Mouse (Mus musculus): Measurements from ENCODE around the gene Qtrt1. TPM values are rescaled to one million over a fixed set of nuclear protein-coding genes. Genes with fewer than 3 reads are reported as not detected.

Gene Qtrt1
- 64.8 and 73.1 TPM in 2 replicates for polyA plus RNA-seq (2016; fragmentation: Nextera tagmentation; extraction: Ambion mirVana)

DNA sequence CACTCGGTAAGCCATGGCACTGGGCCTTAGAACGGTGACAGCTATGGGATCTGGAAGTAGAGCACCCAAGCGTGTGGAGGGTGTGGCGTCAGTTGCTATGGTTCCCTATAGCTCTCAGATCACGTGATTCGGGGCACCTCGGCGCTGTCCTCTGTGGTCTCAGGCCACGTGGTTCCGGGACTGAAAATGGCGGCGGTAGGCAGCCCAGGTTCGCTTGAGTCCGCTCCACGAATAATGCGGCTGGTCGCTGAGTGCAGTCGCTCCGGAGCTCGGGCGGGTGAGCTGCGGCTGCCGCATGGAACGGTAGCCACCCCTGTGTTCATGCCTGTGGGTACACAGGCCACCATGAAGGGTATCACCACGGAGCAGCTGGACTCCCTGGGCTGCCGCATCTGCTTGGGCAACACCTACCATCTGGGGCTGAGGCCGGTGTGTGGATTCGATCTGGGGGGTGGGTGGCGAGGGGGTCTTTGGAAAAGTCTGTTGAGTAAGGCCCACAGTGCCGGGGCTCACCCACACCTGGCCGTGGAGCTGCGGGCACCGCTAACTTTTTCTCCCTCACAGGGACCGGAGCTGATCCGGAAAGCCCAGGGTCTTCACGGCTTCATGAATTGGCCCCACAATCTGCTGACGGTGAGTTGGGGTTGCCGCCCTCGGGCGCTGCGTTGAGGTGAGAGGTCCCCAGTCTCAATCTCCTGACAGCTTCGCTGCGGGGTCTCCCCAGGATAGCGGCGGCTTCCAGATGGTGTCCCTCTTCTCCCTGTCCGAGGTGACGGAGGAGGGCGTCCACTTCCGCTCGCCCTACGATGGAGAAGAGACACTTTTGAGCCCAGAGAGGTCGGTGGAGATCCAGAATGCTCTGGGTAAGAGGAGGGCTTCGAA, at the start of gene Qtrt1:
Qtrt1 (plus strand) TSS at position 169 of the 882 bp plus-strand sequence.
- Histone ChIP-seq H3K27me3 (ENCODE audit: low read depth, poor library complexity, severe bottlenecking) (no peaks in the 10 kb centered on the region), H3K27ac (replicated peaks) (peak within 1 kb of the TSS; percentile 91), H3K4me1 (peaks cover 17% of the 10 kb centered on the region), H3K4me3 (peak within 1 kb of the TSS; percentile 91), H3K36me3 (peaks cover 41% of the 10 kb centered on the region), H3K9me3 (replicated peaks) (no peaks in the 10 kb centered on the region)
- WGBS: 3% methylated on average over 53 of the region's 53 CpGs
- peak; percentile 90 for DNase-seq (ENCODE audit: low spot score)

GRCm38 (mm10) chr9:21366541-21367220, 45.0 kb upstream of the Qtrt1 start:
- WGBS: 45% methylated on average over 14 of the region's 14 CpGs
- H3K4me3 ChIP-seq: peak overlapping the region; percentile 96
- peaks cover 6% of the 10 kb centered on the region for H3K27me3 ChIP-seq (ENCODE audit: low read depth, poor library complexity, severe bottlenecking)
- no peaks in the 10 kb centered on the region for H3K9me3 ChIP-seq (replicated peaks)
- H3K4me1 ChIP-seq: peaks cover 22% of the 10 kb centered on the region
- H3K27ac ChIP-seq (replicated peaks): peak overlapping the region; percentile 97
- peak; percentile 27 for DNase-seq (ENCODE audit: low spot score)
- peaks cover 21% of the 10 kb centered on the region for H3K36me3 ChIP-seq

DNA sequence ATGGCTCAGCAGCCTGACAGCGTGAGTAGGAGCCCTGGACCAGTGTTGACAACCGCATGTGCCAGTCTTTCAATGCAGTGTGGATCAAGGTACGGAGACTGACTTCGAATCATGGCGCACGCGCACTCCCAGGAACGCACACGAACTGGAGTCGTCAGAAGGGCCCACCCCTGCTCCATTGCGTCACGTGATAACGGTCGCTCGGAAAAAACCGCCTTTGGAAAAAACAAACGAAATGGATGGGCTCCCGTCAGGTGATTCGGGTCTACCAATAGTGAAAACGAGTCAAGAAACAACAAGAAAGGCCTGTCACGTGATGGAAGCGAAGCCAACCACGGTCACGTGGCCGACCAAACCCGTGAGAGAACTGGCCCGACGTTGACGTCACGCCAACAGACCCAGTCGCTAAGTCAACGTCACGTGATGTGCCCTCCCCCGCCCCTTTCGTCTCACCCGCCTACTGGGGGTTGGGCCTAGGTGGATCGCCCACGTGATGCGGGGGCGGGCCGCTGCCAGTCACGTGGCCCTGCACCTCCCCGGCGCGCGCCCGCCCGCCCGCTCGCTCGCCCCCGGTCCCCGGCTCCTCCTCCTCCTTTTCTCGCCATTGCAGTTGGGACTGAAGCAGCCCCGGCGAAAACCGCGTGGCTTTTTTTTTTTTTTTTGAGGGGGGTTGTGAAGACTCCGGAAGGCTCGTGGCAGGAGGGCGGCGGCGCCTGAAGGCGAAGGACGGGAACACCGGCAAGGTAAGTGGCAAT, 44.1 kb upstream of the Qtrt1 start, which contains the start of gene Ilf3:
Ilf3 (plus strand) TSS at position 515 of the 755 bp plus-strand sequence.
- Histone ChIP-seq H3K27ac (replicated peaks) (peak within 1 kb of the TSS; percentile 97), H3K9me3 (replicated peaks) (no peaks in the 10 kb centered on the region), H3K27me3 (ENCODE audit: low read depth, poor library complexity, severe bottlenecking) (no peaks in the 10 kb centered on the region; the same call in 1 of the 2 replicates), H3K4me3 (peak within 1 kb of the TSS; percentile 96), H3K36me3 (peaks cover 30% of the 10 kb centered on the region), H3K4me1 (peaks cover 22% of the 10 kb centered on the region)
- under 1% methylated on average over 66 of the region's 66 CpGs for WGBS
- DNase-seq (ENCODE audit: low spot score): peak; percentile 100

DNA sequence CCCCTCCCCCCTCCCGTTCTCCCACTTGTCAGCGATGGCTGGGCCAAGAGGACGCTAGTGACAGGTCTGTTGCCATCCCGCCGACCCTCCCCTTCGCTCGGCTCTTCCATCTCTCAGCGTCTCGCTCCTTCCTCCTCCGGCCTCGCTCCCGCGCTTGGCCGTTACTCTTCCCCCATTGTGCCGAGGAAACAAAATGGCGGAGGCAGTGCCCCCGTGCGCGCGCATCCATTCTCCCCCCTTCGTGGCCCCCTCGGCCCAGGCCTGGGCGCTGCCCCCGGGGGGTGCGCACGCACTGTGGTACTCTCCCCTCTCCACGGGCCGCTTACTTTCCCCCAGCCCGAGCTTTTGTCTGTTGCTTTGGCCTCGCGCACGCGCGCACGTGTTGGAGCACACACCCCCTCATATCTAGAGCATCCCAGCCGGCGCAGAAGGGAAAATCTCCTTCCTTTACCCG, 43.5 kb upstream of the Qtrt1 start:
- Histone ChIP-seq H3K9me3 (replicated peaks) (no peaks in the 10 kb centered on the region), H3K4me3 (peak overlapping the region; percentile 96), H3K4me1 (peaks cover 22% of the 10 kb centered on the region), H3K27ac (replicated peaks) (peak overlapping the region; percentile 97), H3K36me3 (peaks cover 36% of the 10 kb centered on the region), H3K27me3 (ENCODE audit: low read depth, poor library complexity, severe bottlenecking) (no peaks in the 10 kb centered on the region)
- under 1% methylated on average over 37 of the region's 38 CpGs for WGBS
- DNase-seq (ENCODE audit: low spot score): peak; percentile 82

DNA sequence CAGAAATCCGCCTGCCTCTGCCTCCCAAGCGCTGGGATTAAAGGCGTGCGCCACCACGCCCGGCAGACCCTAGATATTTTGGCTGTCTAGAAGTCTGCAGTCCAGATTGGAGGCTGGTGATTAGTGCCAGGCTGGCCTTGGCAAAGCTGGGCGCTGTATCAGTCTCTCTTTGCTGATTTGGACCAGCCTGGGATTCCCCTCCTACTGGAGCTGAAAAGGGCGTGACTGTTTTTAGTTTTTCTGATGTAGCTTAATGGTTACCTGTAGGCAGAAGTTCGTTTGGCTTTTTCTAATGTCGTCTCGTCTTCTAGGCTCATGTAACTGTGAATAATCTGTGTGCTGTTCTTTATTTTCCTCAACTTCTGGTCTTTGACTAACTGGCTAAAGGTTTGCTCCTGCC, 42.6 kb upstream of the Qtrt1 start:
- Histone ChIP-seq H3K27ac (replicated peaks) (peak overlapping the region; percentile 97), H3K36me3 (peaks cover 44% of the 10 kb centered on the region), H3K9me3 (replicated peaks) (no peaks in the 10 kb centered on the region), H3K27me3 (ENCODE audit: low read depth, poor library complexity, severe bottlenecking) (no peaks in the 10 kb centered on the region), H3K4me1 (peaks cover 22% of the 10 kb centered on the region), H3K4me3 (peak overlapping the region; percentile 96)
- DNase-seq (ENCODE audit: low spot score): no peak
- 70% methylated on average over 11 of the region's 11 CpGs for WGBS

- H3K9me3 ChIP-seq (replicated peaks): no peaks in the 10 kb centered on the region
- no peak overlapping the region for H3K27ac ChIP-seq (replicated peaks)
- H3K4me3 ChIP-seq: peak overlapping the region; percentile 19; the same call in 1 of the 2 replicates
- H3K27me3 ChIP-seq (ENCODE audit: low read depth, poor library complexity, severe bottlenecking): no peaks in the 10 kb centered on the region
- no peak for DNase-seq (ENCODE audit: low spot score)
- WGBS: 91% methylated on average over 2 of the region's 2 CpGs
- peaks cover 59% of the 10 kb centered on the region for H3K36me3 ChIP-seq
- peaks cover 26% of the 10 kb centered on the region for H3K4me1 ChIP-seq
Measured at GRCm38 (mm10) chr9:21370876-21371275, 40.8 kb upstream of the Qtrt1 start.

DNA sequence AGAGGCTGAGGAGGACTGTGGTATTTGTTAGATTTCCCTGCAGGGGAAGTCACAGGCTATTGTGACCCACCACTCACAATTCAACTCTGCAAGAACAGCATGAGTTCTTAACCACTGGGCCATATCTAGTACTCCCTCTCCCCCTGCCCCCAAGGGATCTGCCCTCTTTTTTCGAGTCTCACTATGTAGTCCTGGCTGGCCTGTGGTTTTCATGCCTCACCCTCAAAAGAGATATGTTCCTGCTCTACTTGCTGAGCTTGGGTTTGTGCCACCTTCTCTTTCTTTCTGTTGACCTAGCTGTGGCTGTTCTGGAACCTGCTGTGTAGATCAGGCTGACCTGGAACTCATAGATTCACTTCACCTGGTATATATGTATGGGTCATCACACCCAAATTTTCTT, 39.1 kb upstream of the Qtrt1 start:
- Histone ChIP-seq H3K27me3 (ENCODE audit: low read depth, poor library complexity, severe bottlenecking) (no peaks in the 10 kb centered on the region), H3K36me3 (peaks cover 69% of the 10 kb centered on the region), H3K27ac (replicated peaks) (no peak overlapping the region), H3K4me3 (no peak overlapping the region), H3K9me3 (replicated peaks) (no peaks in the 10 kb centered on the region), H3K4me1 (peaks cover 23% of the 10 kb centered on the region)
- DNase-seq (ENCODE audit: low spot score): no peak
- 77% methylated on average over 1 of the region's 1 CpGs for WGBS

GRCm38 (mm10) chr9:21379195-21379594, 32.4 kb upstream of the Qtrt1 start:
- H3K4me1 ChIP-seq: peaks cover 15% of the 10 kb centered on the region
- H3K27me3 ChIP-seq (ENCODE audit: low read depth, poor library complexity, severe bottlenecking): no peaks in the 10 kb centered on the region
- peaks cover 77% of the 10 kb centered on the region for H3K36me3 ChIP-seq
- H3K9me3 ChIP-seq (replicated peaks): no peaks in the 10 kb centered on the region
- no peak for DNase-seq (ENCODE audit: low spot score)
- no peak overlapping the region for H3K27ac ChIP-seq (replicated peaks)
- 88% methylated on average over 3 of the region's 3 CpGs for WGBS
- H3K4me3 ChIP-seq: no peak overlapping the region

GRCm38 (mm10) chr9:21380868-21381267, 30.8 kb upstream of the Qtrt1 start:
- Histone ChIP-seq H3K4me3 (no peak overlapping the region), H3K36me3 (peaks cover 62% of the 10 kb centered on the region), H3K4me1 (peaks cover 14% of the 10 kb centered on the region), H3K27me3 (ENCODE audit: low read depth, poor library complexity, severe bottlenecking) (no peaks in the 10 kb centered on the region), H3K9me3 (replicated peaks) (no peaks in the 10 kb centered on the region), H3K27ac (replicated peaks) (no peak overlapping the region)
- no peak for DNase-seq (ENCODE audit: low spot score)

- H3K27ac ChIP-seq (replicated peaks): no peak overlapping the region
- no peak for DNase-seq (ENCODE audit: low spot score)
- no peaks in the 10 kb centered on the region for H3K9me3 ChIP-seq (replicated peaks)
- peaks cover 5% of the 10 kb centered on the region; the same call in 1 of the 2 replicates for H3K4me1 ChIP-seq
- peaks cover 65% of the 10 kb centered on the region for H3K36me3 ChIP-seq
- H3K4me3 ChIP-seq: no peak overlapping the region
- H3K27me3 ChIP-seq (ENCODE audit: low read depth, poor library complexity, severe bottlenecking): no peaks in the 10 kb centered on the region
Measured at GRCm38 (mm10) chr9:21383966-21384365, 27.7 kb upstream of the Qtrt1 start.

GRCm38 (mm10) chr9:21392646-21393175, 18.9 kb upstream of the Qtrt1 start:
- Histone ChIP-seq H3K9me3 (replicated peaks) (no peaks in the 10 kb centered on the region), H3K4me3 (no peak overlapping the region), H3K4me1 (no peaks in the 10 kb centered on the region), H3K36me3 (peaks cover 100% of the 10 kb centered on the region), H3K27ac (replicated peaks) (no peak overlapping the region), H3K27me3 (ENCODE audit: low read depth, poor library complexity, severe bottlenecking) (no peaks in the 10 kb centered on the region)
- 94% methylated on average over 10 of the region's 10 CpGs for WGBS
- no peak for DNase-seq (ENCODE audit: low spot score)

DNA sequence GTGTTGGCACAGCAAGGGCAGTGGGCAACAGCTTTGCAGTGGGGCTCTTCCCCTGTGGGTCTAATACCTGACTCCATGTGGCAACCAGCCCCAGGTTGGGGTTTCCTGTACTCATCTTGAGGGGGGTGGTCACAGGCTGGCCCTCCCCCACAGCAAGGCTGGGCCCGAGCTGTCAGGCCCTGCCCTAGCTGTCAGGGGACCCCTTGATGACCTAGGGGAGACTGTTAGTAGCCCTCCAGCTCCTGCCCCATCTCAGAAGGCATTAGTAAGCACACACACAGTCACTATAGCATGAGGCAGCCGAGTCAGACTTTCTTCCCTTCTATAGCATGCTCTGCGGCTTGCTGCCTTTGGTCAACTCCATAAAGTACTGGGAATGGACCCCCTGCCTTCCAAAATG, 15.9 kb upstream of the Qtrt1 start:
- Histone ChIP-seq H3K36me3 (peaks cover 100% of the 10 kb centered on the region), H3K27ac (replicated peaks) (no peak overlapping the region), H3K9me3 (replicated peaks) (no peaks in the 10 kb centered on the region), H3K4me1 (no peaks in the 10 kb centered on the region), H3K4me3 (no peak overlapping the region), H3K27me3 (ENCODE audit: low read depth, poor library complexity, severe bottlenecking) (no peaks in the 10 kb centered on the region)
- DNase-seq (ENCODE audit: low spot score): no peak
- WGBS: 91% methylated on average over 3 of the region's 3 CpGs
